Mouse (Mus musculus) heart, adult 2 months (tissue): ENCODE measurements around the gene Sgpp2.

Experiments used
- CTCF ChIP-seq: fragments of 200-600 bp; IDR thresholded peaks from 2 replicates; pipeline ENCODE4 v1.8.1; 2022; ENCODE audit warnings: antibody characterized with exemption, mild to moderate bottlenecking, moderate library complexity
- POLR2A ChIP-seq: fragments of 200-500 bp; IDR thresholded peaks from 2 replicates; pipeline ENCODE4 v1.6.1; 2011; ENCODE audit warnings: mild to moderate bottlenecking, low read depth, low read length, control low read depth; ENCODE audit not compliant: insufficient read depth

DNA sequence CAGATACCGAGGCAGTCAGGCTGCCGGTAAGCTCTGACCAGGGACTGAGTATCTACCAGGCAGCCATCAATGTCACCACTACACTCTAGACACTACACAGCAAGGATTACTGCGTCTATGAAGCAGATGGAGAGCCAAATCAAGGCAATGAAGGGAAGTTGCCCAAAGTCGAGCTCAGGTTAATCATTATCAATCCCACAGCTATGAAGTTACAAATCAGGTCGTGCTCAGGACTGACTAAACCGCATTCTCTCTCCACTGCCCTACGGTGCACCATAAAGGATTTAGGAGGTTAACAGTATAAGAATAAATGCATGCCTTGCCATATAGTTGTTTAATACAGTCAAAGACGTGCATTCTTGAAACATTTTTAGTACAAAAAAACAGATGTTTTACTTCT lies 136.1 kb downstream of the Sgpp2 start:
- TF ChIP-seq CTCF = no peak
- TF ChIP-seq POLR2A = no peak
